Mouse (Mus musculus): ENCODE data around the gene Rps6ka2. TPM values are rescaled to one million over a fixed set of nuclear protein-coding genes. Genes with fewer than 3 reads are reported as not detected.
"Not testable (repeated sequence)": the region's sequence is repeated elsewhere in the genome, so short reads cannot be mapped to it uniquely, and the experiment has no call there.

Rps6ka2 gene
- total RNA-seq, 2 experiments from 2014 or later: 11.3 to 12.8 TPM

DNA sequence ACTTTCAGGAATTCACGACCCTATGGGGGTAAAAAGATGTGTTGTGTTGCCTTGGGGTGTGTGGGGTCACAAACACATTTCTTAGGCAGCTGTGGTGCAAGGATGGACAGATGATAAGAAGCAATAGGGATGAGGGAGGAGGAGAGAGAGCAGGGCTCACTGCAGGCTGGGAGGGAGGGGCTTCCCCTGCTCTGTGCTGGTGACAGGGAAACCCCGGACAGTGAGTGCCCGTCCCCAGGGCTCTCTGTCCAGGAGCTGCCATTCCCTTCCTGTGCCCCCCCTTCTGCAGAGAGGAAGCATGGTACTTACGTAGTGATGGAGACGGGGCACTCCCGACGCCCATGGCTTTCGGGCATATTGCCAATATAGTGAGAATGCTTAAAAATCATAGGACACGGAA, 167.5 kb downstream of the Rps6ka2 start:
- not testable (repeated sequence) for DNase-seq (ENCODE audit: low spot score in 2 of 2)

DNA sequence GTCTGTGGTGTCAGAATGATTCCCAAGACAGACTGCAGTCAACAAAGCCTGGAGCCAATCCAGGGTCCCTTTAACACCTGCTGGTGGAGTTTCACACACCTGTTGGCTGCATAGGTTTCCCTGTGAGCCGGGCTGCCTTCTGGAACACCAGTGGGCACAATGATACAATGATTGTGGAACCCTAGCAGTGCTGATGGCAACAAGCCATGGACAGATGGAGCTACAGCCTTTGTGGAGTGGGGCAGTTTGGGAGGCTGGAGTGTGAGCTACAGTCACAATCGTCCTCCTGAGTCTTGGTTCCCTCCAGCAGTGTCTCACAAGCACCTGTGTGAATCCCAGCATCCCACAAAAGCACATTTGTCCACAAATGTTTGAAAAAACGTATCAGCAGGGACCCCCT, 178.8 kb downstream of the Rps6ka2 start:
- not testable (repeated sequence) for DNase-seq (ENCODE audit: low spot score in 2 of 2)

DNA sequence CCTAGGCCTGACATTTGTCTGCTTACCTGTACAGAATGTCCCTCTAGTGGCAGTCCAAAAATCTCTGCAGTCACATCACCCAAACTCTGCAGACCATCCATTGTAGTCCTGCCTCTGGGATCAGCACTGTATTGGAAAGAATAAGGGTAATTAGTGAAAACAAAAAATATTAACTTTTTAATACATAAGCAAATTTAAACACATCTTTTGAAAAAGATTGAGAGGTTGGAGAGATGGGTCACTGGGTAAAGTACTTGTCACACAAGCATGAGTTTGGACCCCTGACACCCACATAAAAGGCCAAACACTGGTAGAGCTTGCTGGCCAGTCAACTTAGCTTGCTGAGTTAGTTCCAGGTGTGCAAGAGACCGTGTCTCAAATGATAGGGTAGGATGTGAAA, 182.7 kb downstream of the Rps6ka2 start, which contains the start of gene Ttll2:
Gene Ttll2 (minus strand): TSS at position 101 of the 400 bp plus-strand sequence.
- not testable (repeated sequence) for DNase-seq (ENCODE audit: low spot score in 2 of 2)

Other genes starting within 250 kb of the Rps6ka2 start
- gene Rsph3b, start 221.4 kb upstream of the Rps6ka2 start, total RNA-seq (2021): 10 to 100 TPM; 36.0 to 48.7 TPM
- gene Tagap1, start 209.0 kb upstream of the Rps6ka2 start, total RNA-seq (2021): 10 to 100 TPM; 18.4 to 18.9 TPM
- 100 to 1,000 TPM; 426 to 434 TPM for gene Rnaset2b, start 199.5 kb upstream of the Rps6ka2 start, total RNA-seq (2021)
- gene Gm49721, start 191.2 kb upstream of the Rps6ka2 start, total RNA-seq (2021): not detected
- not detected for gene Gm1604a, start 144.5 kb upstream of the Rps6ka2 start, total RNA-seq (2021)
- gene Tcp10a, start 154.5 kb downstream of the Rps6ka2 start, total RNA-seq (2021): under 1 TPM in 1 of 2 experiments, not detected in 1; 0.54 TPM
- not detected for gene Ttll2, start 182.6 kb downstream of the Rps6ka2 start, total RNA-seq (2021)
- gene Gm49630, start 201.9 kb downstream of the Rps6ka2 start, total RNA-seq (2021): not detected
- 1 to 10 TPM in 1 of 2 experiments, under 1 TPM in 1; 0.35 to 1.1 TPM for gene Unc93a2, start 215.3 kb downstream of the Rps6ka2 start, total RNA-seq (2021)

Data from adrenal gland, adult 18-20 months (tissue).